Mouse (Mus musculus): ENCODE results near the gene Tcf7l2.

Gene Tcf7l2

DNA sequence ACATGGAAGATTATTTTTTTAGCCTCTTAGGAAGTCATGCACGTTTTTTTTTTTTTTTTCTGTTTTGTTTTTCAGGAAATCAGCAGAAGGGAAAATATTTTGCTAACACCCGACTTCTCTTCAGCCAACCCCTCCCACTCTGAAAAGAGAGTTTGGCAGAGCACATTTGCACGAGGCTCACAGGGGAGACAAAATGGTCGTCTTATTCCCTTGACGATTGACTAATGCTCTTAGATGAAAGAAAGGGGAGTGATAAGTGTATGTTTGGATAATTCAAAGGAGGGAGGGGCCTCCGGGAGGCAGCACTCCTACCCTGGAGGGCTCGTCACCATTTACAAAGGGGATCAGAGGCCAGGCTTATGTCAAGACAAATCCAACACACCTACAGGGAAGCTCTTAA, 224.4 kb downstream of the Tcf7l2 start:
- no peak for DNase-seq

DNA sequence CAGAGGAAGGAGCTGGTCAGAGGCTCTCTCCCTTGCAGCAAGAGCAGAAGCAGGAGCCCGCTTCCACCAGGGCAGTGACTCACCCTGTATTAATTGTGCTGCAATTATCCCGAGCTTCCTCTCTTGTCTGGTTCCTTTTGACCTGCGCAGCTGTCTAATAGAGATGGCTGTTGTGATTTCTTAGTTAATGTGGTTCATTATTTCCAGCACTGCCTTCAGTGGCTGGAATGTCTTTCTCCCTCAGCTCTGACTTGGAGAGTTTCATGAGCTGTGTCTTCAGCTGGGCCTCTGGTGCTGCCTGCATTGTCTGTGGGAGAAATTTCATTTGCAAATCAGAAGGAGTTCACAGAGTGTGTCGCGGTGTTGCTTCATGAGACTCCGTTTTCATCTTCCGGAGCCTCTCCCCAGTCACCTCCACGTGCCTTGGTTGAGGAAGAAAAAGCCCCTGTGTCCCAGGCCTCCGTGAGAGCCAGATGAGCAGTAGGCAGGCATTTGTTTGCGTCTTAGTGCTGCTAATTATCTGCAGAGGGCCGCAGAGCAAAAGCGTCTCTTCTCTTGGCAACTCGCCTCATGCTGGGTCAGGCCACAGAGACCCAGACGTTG, 228.4 kb downstream of the Tcf7l2 start:
- peak; percentile 31 for DNase-seq

DNA sequence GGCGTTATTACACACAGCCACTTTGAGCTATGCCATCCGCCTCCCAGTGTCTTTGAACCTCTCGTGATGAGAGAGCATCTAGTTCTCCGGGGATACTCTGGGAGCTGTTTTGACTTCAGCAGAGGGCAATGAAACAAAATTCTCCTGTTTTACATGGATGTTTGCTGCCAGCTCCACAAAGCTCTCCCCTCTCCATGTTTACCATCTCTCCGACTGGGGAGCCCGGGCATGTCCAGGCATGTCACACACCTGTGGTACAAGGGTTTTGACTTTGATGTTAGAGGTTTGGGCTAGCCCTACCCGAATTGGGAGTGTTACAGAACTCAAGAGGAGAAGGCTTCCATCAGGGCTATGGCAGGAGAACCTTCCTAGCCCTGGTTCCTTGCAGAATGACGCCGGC, 234.5 kb downstream of the Tcf7l2 start:
- no peak for DNase-seq
